Mouse (Mus musculus): ENCODE data around the gene Myl4. TPM values are rescaled to one million over a fixed set of nuclear protein-coding genes. Genes with fewer than 3 reads are reported as not detected.

The Myl4 gene
- total RNA-seq, 1 experiment from 2014 or later, result 1.2 TPM

DNA sequence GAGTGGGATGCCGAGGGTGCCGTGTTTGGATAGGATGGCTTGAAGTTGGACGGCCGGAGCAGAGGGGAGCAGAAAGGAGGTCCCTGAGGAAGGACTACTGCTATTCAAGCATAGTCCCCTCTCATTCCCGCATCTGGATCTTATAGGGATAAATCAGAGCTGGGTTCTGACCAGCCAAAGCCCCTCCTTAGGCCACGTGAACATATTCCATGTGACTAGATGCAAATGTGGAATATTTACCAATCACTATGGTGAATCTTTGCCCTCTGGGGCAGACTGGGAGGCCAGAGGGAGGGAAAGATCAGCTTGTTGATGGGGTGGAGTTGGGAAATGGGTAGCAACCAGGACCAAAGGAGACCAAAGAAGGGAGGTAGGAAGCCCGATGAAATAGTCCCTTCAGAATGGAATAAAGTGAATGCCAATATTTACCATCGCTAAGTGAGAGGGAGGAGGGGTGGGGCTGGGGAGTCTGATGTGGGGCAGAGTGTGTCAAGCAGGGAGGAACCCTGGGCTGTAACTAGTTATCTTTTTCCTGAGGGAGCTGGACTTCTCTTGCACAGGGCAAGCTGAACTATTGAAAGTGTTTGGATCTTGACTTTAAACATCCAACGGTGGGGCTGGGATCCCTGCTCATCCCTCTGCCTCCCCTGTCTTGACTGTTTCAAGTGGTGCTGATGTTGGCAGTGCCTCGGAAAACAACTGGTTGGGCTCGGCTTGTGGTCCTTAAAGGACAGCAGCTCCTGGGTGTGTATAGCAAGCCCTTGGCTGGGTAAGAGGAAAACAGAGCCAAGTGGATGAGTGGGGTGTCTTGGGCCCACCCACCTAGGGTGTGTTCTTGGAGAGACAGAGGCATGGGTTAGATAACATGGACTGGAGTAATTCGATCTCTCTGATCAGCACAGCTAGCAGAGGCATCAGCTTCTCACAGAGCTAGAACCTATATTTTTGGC lies 75.3 kb downstream of the Myl4 start:
- no peak for ATAC-seq (replicated peaks; ENCODE audit: low read depth, poor library complexity, severe bottlenecking)

DNA sequence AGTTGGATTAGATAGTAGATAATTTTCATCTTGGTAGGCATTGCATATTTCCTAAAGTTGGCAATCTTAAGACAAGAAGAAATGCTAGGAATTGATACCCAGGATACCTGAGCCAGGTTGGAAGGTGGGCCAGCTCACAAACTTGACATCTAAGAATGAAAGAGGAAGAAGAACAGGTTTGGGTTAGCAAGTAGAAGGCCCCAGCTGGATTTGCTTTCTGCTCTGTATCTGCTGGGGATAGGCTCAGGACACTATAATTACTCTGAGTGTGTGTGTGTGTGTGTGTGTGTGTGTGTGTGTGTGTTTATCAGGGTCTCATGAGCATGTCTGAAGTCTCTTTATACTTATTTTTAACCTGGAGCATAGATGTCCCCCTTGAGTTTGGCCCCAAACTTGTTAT lies 76.2 kb downstream of the Myl4 start:
- no peak for ATAC-seq (replicated peaks; ENCODE audit: low read depth, poor library complexity, severe bottlenecking)

- no peak for ATAC-seq (replicated peaks; ENCODE audit: low read depth, poor library complexity, severe bottlenecking)
Measured at GRCm38 (mm10) chr11:104627616-104628301, 77.3 kb downstream of the Myl4 start.

- no peak for ATAC-seq (replicated peaks; ENCODE audit: low read depth, poor library complexity, severe bottlenecking)
Measured at GRCm38 (mm10) chr11:104628566-104628965, 78.1 kb downstream of the Myl4 start.

GRCm38 (mm10) chr11:104630185-104630835 lies 79.8 kb downstream of the Myl4 start:
- ATAC-seq (replicated peaks; ENCODE audit: low read depth, poor library complexity, severe bottlenecking), result peak; percentile 34

DNA sequence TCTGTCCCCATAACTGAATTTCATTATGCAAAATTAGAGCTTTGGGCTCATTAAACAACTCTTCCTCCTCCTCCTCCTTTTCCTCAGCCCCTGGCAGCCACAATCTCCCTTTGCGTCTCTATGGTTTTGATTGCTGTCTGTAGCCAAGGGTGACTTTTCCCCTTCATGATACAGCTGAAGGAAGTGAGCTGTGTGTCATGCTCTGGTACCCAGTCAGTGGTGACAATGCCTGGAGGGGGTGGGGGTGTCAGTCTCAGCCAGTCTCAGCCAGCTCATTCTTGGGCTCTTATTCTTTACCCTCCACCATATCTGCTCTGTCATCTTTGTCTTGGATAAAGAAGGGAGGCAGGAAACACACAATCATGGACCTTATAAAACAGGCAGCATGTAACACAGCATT lies 80.8 kb downstream of the Myl4 start:
- no peak for ATAC-seq (replicated peaks; ENCODE audit: low read depth, poor library complexity, severe bottlenecking)

GRCm38 (mm10) chr11:104637010-104637409 lies 86.5 kb downstream of the Myl4 start:
- peak; percentile 78 for ATAC-seq (replicated peaks; ENCODE audit: low read depth, poor library complexity, severe bottlenecking)

DNA sequence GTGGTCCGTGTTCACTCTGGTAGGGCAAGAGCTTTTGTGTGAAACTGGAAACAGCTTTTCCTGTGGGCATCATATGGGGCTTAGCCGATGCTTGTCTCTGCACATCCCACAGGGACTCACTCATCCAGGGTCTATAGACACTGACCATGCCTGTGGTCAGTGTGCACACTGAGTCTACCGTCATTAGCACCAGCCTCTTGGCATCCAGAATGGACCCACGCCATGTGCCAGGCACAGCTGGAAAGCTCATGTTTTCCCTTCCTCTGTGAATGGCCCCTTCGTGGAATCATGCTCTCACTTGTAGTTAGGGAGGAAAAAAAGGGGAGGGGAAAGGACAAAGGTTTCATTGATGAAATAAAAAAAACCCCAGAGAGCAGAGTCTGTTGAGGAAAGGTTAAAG lies 87.5 kb downstream of the Myl4 start:
- ATAC-seq (replicated peaks; ENCODE audit: low read depth, poor library complexity, severe bottlenecking), result no peak

GRCm38 (mm10) chr11:104638906-104639305 lies 88.4 kb downstream of the Myl4 start:
- peak; percentile 53 for ATAC-seq (replicated peaks; ENCODE audit: low read depth, poor library complexity, severe bottlenecking)

- ATAC-seq (replicated peaks; ENCODE audit: low read depth, poor library complexity, severe bottlenecking), result no peak
Measured at GRCm38 (mm10) chr11:104639634-104640033, 89.2 kb downstream of the Myl4 start.

- ATAC-seq (replicated peaks; ENCODE audit: low read depth, poor library complexity, severe bottlenecking), result no peak
Measured at GRCm38 (mm10) chr11:104640894-104641293, 90.4 kb downstream of the Myl4 start.

DNA sequence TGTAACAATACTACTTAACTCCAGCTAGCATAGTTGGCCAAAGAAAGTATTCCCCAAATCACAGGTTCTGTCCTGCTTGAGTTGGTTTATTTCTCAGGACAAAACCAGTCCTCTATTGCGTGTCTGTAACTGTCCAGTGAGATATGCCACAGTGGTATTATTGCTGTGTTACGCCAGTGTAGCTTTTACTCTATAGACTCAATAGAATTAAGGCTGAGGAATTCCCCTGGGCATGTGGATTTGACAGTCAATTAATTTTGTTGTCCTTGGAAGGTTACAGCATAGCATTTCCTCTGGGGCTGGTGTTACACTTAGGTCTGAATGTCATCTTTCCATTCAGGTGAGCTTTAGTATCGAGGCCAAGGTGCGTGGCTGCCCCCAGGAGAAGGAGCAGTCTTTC lies 92.8 kb downstream of the Myl4 start:
- no peak for ATAC-seq (replicated peaks; ENCODE audit: low read depth, poor library complexity, severe bottlenecking)

Other genes with a start within 250 kb of the Myl4 start
- 36.7 and 38.1 TPM in 2 replicates for gene Kansl1, start 81.8 kb upstream of the Myl4 start, total RNA-seq (2017)
- 74.3 and 78.4 TPM in 2 replicates for gene Cdc27, start within 50 bp of the Myl4 start, total RNA-seq (2017)
- gene Itgb3, start 57.3 kb downstream of the Myl4 start, total RNA-seq (2017), result 12.3 and 15.8 TPM in 2 replicates
- not detected in 2 replicates for gene Gm11639, start 135.0 kb downstream of the Myl4 start, total RNA-seq (2017)